10 mouse cellular contexts compared by ENCODE assay signal in the genomic region with DNA sequence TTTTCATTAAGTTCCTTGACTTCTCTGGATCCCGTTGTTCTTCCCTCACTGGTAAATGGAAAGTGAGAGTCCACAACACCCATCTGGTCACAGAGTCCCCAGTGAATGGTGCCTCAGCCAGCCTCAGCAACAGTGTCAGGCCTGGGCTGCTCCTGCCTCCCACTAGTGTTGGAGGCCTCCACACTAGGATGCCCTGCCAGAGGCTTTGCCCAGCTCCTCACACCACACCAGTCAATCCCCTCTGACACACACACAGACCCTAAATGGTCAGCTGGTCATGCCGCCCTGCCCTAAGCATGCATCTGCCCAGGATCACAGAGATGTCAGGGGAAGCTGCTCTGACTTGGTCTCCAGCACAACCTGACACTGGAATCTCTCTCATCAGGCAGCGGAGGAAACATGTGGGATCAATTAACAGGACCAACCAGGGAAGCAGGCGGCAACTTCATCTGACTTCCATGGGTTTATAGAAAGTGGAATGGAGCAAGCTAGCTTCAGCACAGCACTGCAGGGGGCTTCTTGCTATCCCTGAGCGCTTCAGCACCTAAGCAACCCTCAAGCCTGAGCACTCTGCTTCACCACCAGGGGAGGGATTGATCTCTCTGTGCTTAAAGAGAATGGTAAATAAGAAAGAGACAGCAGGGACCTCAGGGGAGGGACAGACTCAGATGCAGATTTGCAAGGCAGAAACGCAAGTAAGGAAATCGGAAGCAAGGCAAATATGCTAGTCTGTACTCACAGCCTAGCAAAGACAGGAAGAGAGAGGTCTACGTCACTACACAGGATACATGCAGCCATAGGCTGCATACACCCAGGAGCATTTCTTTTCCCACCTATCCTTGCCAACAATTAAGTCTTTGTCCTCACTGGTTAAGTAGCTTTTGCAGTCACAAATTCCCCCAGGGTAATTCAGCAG. TPM values are rescaled to one million over a fixed set of nuclear protein-coding genes. Genes with fewer than 3 reads are reported as not detected.
A peak's percentile ranks its signal among the peaks of the same experiment; 100 is the strongest.
DNase-seq lines count a peak whose midpoint lies in the region; ATAC-seq and TF ChIP-seq lines count a peak whose summit lies in the region.
"Had no signal": no experiment of that assay in that cellular context is flagged by ENCODE, and none has a peak within 500 bp of the region (broad histone marks: within the 10 kb centered on the region; RNA-seq: fewer than 3 reads in every experiment).

No protein-coding gene starts in this region.

- WGBS in kidney, postnatal 0 days = 33% methylated on average over 8 of the region's 8 CpGs
- 17% methylated on average over 8 of the region's 8 CpGs for WGBS in embryonic facial prominence, embryonic 15.5 days
- 10% methylated on average over 8 of the region's 8 CpGs for WGBS in limb, embryonic 13.5 days
- WGBS in stomach, embryonic 16.5 days = 28% methylated on average over 8 of the region's 8 CpGs

- no peaks in the 10 kb centered on the region for H3K27me3 ChIP-seq in kidney, postnatal 0 days (ENCODE audit: insufficient read depth, low read length)
- no peaks in the 10 kb centered on the region for H3K27me3 ChIP-seq in embryonic facial prominence, embryonic 15.5 days
- no peaks in the 10 kb centered on the region for H3K27me3 ChIP-seq in limb, embryonic 13.5 days
- H3K27me3 ChIP-seq in stomach, embryonic 16.5 days (ENCODE audit: control insufficient read depth, insufficient read depth, low read length) = no peaks in the 10 kb centered on the region

- H3K36me3 ChIP-seq in kidney, postnatal 0 days (ENCODE audit: insufficient read depth, low read length) = no peaks in the 10 kb centered on the region
- no peaks in the 10 kb centered on the region for H3K36me3 ChIP-seq in embryonic facial prominence, embryonic 15.5 days
- no peaks in the 10 kb centered on the region for H3K36me3 ChIP-seq in limb, embryonic 13.5 days
- no peaks in the 10 kb centered on the region for H3K36me3 ChIP-seq in stomach, embryonic 16.5 days (ENCODE audit: control insufficient read depth, insufficient read depth, low read length)

- peak overlapping the region; percentile 28 for H3K4me2 ChIP-seq in kidney, postnatal 0 days (ENCODE audit: low read length)
- peak overlapping the region; percentile 32 for H3K4me2 ChIP-seq in embryonic facial prominence, embryonic 15.5 days (replicated peaks)
- peak overlapping the region; percentile 56 for H3K4me2 ChIP-seq in limb, embryonic 13.5 days (replicated peaks)
- peak overlapping the region; percentile 15; the same call in 1 of the 2 replicates for H3K4me2 ChIP-seq in stomach, embryonic 16.5 days (ENCODE audit: low read depth, low read length)

- peak; percentile 14; the same call in 1 of the 2 replicates for TF ChIP-seq CTCF in kidney, postnatal 0 days (IDR thresholded peaks at IDR 0.05; ENCODE audit: low read depth)

- no peak overlapping the region for H3K4me3 ChIP-seq in kidney, postnatal 0 days (replicated peaks; ENCODE audit: low read depth, low read length)
- 0 out of 2 replicates have a peak overlapping the region, but pooled peaks have one; percentile 7 for H3K4me3 ChIP-seq in embryonic facial prominence, embryonic 15.5 days (replicated peaks)
- H3K4me3 ChIP-seq in limb, embryonic 13.5 days = peak overlapping the region; percentile 17
- H3K4me3 ChIP-seq in stomach, embryonic 16.5 days (replicated peaks; ENCODE audit: low read length) = no peak overlapping the region

- no peaks in the 10 kb centered on the region for H3K9me3 ChIP-seq in kidney, postnatal 0 days (replicated peaks; ENCODE audit: low read length)
- H3K9me3 ChIP-seq in embryonic facial prominence, embryonic 15.5 days (replicated peaks) = no peaks in the 10 kb centered on the region
- no peaks in the 10 kb centered on the region for H3K9me3 ChIP-seq in limb, embryonic 13.5 days
- H3K9me3 ChIP-seq in stomach, embryonic 16.5 days (replicated peaks; ENCODE audit: control insufficient read depth, low read length) = no peaks in the 10 kb centered on the region

- no peak overlapping the region for H3K27ac ChIP-seq in kidney, postnatal 0 days
- 0 out of 2 replicates have a peak overlapping the region, but pooled peaks have one; percentile 2 for H3K27ac ChIP-seq in embryonic facial prominence, embryonic 15.5 days (replicated peaks)
- H3K27ac ChIP-seq in limb, embryonic 13.5 days = no peak overlapping the region
- no peak overlapping the region for H3K27ac ChIP-seq in stomach, embryonic 16.5 days (ENCODE audit: low read length)

- no peaks in the 10 kb centered on the region for H3K4me1 ChIP-seq in kidney, postnatal 0 days (replicated peaks; ENCODE audit: insufficient read depth, low read length)
- peaks cover 13% of the 10 kb centered on the region for H3K4me1 ChIP-seq in embryonic facial prominence, embryonic 15.5 days
- H3K4me1 ChIP-seq in limb, embryonic 13.5 days = peaks cover 28% of the 10 kb centered on the region
- 0 out of 2 replicates have a peak, but pooled peaks cover 5% of the 10 kb centered on the region for H3K4me1 ChIP-seq in stomach, embryonic 16.5 days (ENCODE audit: control insufficient read depth, insufficient read depth, low read length)

- ATAC-seq in kidney, postnatal 0 days (replicated peaks; ENCODE audit: low FRiP score, low read depth) = no peak
- ATAC-seq in embryonic facial prominence, embryonic 15.5 days (ENCODE audit: insufficient number of reproducible peaks, low FRiP score, low TSS enrichment, low read depth) = peak; percentile 58; the same call in 1 of the 2 replicates
- peak; percentile 70 for ATAC-seq in limb, embryonic 13.5 days (ENCODE audit: low FRiP score, low read depth)
- no peak; the same call in 1 of the 2 replicates for ATAC-seq in stomach, embryonic 16.5 days (ENCODE audit: insufficient read depth, low FRiP score)

- peak; percentile 34 for DNase-seq in kidney, postnatal 0 days (ENCODE audit: low spot score)
- DNase-seq in kidney, adult 18-20 months = no peak
- no peak for DNase-seq in ovary, postnatal 10 days (ENCODE audit: low spot score)
- no peak for DNase-seq in left cerebral cortex, adult 9 months (ENCODE audit: low spot score in 2 of 2)
- no peak for DNase-seq in cerebellum, adult 9-11 months
- DNase-seq: kidney, adult 11 months; lung, postnatal 4 days had no signal

- H3K9ac ChIP-seq in kidney, postnatal 0 days (ENCODE audit: low read depth, low read length) = no peak overlapping the region
- H3K9ac ChIP-seq in embryonic facial prominence, embryonic 15.5 days = no peak overlapping the region
- peak overlapping the region; percentile 45; the same call in 1 of the 2 replicates for H3K9ac ChIP-seq in limb, embryonic 13.5 days
- H3K9ac ChIP-seq in stomach, embryonic 16.5 days (ENCODE audit: low read length) = no peak overlapping the region

RNA-seq across cellular contexts. Expression of gene Igf1, which starts 45.6 kb away (rescaled TPM):
- polyA plus RNA-seq in kidney, postnatal 0 days (2015; fragmentation: Nextera tagmentation; extraction: Ambion mirVana) = 23.1 and 24.0 TPM in 2 replicates
- 62.8 and 77.8 TPM in 2 replicates for polyA plus RNA-seq in embryonic facial prominence, embryonic 15.5 days (2015; fragmentation: Nextera tagmentation; extraction: Ambion mirVana)
- polyA plus RNA-seq in limb, embryonic 13.5 days (2015; fragmentation: Nextera tagmentation; extraction: Ambion mirVana) = 54.7 and 58.5 TPM in 2 replicates
- 145 and 146 TPM in 2 replicates for polyA plus RNA-seq in stomach, embryonic 16.5 days (2015; fragmentation: Nextera tagmentation; extraction: Ambion mirVana)

Comparison
In these comparisons a context has a peak if more than half of its experiments do, and no peak if none do; other contexts are left out.
1. ATAC-seq: peak in embryonic facial prominence, embryonic 15.5 days (single experiment) and limb, embryonic 13.5 days (single experiment); none in kidney, postnatal 0 days (single experiment) and stomach, embryonic 16.5 days (single experiment).
2. H3K4me3 ChIP-seq: peak in embryonic facial prominence, embryonic 15.5 days (single experiment) and limb, embryonic 13.5 days (single experiment); none in kidney, postnatal 0 days (single experiment) and stomach, embryonic 16.5 days (single experiment).
3. Peak in every context shown above with its lines, with median percentiles within 50 percentile points of each other: H3K4me2 ChIP-seq.